Mouse (Mus musculus): ENCODE data around the gene Olfr308. TPM values are rescaled to one million over a fixed set of nuclear protein-coding genes. Genes with fewer than 3 reads are reported as not detected.
"Not testable (repeated sequence)": the region's sequence is repeated elsewhere in the genome, so short reads cannot be mapped to it uniquely, and the experiment has no call there.

Olfr308 gene
- polyA plus RNA-seq (2014; fragmentation: Nextera tagmentation; extraction: Ambion mirVana): not detected in 2 replicates

DNA sequence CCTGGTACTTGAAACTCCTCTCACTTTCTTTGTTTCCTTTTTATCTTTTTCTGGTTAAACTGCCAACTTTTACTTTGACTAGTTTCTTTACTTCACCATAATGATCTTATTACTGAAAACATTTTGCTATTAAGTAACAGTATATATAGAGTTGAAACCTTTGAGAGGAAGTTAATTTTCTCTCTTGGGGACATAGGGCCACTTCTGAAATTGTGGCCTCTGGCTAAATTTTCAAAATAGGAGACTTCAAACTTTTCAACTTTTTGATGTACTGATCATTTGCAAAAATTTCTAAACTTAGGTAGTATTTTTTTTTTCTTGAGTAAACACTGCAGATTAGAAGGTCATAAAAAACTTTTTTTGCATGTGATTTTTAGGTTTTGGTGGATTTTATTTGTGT, at the start of gene Olfr308:
Gene Olfr308 (minus strand): TSS at position 101 of the 400 bp plus-strand sequence.
- Histone ChIP-seq H3K4me1 (ENCODE audit: control insufficient read depth, insufficient read depth, low read length) (no peaks in the 10 kb centered on the region), H3K27me3 (ENCODE audit: control insufficient read depth, insufficient read depth, low read length) (no peaks in the 10 kb centered on the region), H3K4me2 (ENCODE audit: low read depth) (no peak within 1 kb of the TSS), H3K9ac (ENCODE audit: low read length) (no peak within 1 kb of the TSS), H3K27ac (ENCODE audit: low read depth, low read length) (no peak within 1 kb of the TSS), H3K4me3 (ENCODE audit: low read depth, low read length) (no peak within 1 kb of the TSS), H3K36me3 (ENCODE audit: control insufficient read depth, insufficient read depth, low read length) (no peaks in the 10 kb centered on the region), H3K9me3 (ENCODE audit: control insufficient read depth, low read length) (no peaks in the 10 kb centered on the region)
- DNase-seq (ENCODE audit: low spot score) (no peak), ATAC-seq (ENCODE audit: insufficient read depth, low FRiP score, low TSS enrichment) (no peak)

- Histone ChIP-seq H3K9me3 (ENCODE audit: control insufficient read depth, low read length) (no peaks in the 10 kb centered on the region), H3K9ac (ENCODE audit: low read length) (no peak within 1 kb of the TSS), H3K4me2 (ENCODE audit: low read depth) (no peak within 1 kb of the TSS), H3K4me3 (ENCODE audit: low read depth, low read length) (no peak within 1 kb of the TSS), H3K27ac (ENCODE audit: low read depth, low read length) (no peak within 1 kb of the TSS), H3K27me3 (ENCODE audit: control insufficient read depth, insufficient read depth, low read length) (no peaks in the 10 kb centered on the region), H3K4me1 (ENCODE audit: control insufficient read depth, insufficient read depth, low read length) (no peaks in the 10 kb centered on the region), H3K36me3 (ENCODE audit: control insufficient read depth, insufficient read depth, low read length) (no peaks in the 10 kb centered on the region)
- no peak for ATAC-seq (ENCODE audit: insufficient read depth, low FRiP score, low TSS enrichment)
- DNase-seq (ENCODE audit: low spot score): no peak
- 88% methylated on average over 1 of the region's 1 CpGs for WGBS
Measured at GRCm38 (mm10) chr7:86366828-86367227, 41.4 kb upstream of the Olfr308 start, which contains the start of gene Olfr305. Gene Olfr305, minus strand, starts transcription at chr7:86366928.

DNA sequence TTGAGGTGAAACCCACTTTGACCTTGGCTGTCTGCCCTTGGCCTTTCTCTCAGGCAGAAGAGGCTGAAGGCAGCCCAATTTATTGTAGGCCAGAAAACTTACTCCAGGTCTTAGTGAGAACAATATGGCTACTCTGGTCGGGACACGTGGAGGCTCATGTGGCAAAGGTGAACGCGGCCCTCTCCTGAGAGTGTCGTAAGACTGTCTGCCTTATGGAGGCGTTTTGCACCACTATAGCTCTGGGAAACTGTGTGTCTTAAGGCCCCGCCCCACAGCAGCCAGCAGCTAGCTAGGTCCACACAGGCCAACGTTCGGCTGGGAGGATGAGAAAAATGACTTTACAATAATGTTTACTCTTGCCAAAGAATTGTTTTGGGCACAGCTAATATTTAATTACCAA, 20.9 kb upstream of the Olfr308 start:
- H3K36me3 ChIP-seq (ENCODE audit: control insufficient read depth, insufficient read depth, low read length); H3K27ac ChIP-seq (ENCODE audit: low read depth, low read length); H3K4me1 ChIP-seq (ENCODE audit: control insufficient read depth, insufficient read depth, low read length); H3K9me3 ChIP-seq (ENCODE audit: control insufficient read depth, low read length); ATAC-seq (ENCODE audit: insufficient read depth, low FRiP score, low TSS enrichment); H3K27me3 ChIP-seq (ENCODE audit: control insufficient read depth, insufficient read depth, low read length); H3K4me2 ChIP-seq (ENCODE audit: low read depth); DNase-seq (ENCODE audit: low spot score); H3K9ac ChIP-seq (ENCODE audit: low read length); H3K4me3 ChIP-seq (ENCODE audit: low read depth, low read length): not testable (repeated sequence)
- 91% methylated on average over 9 of the region's 9 CpGs for WGBS

GRCm38 (mm10) chr7:86344253-86344652, 18.8 kb upstream of the Olfr308 start:
- Histone ChIP-seq H3K27ac (ENCODE audit: low read depth, low read length) (no peak overlapping the region), H3K4me1 (ENCODE audit: control insufficient read depth, insufficient read depth, low read length) (no peaks in the 10 kb centered on the region), H3K9me3 (ENCODE audit: control insufficient read depth, low read length) (no peaks in the 10 kb centered on the region), H3K36me3 (ENCODE audit: control insufficient read depth, insufficient read depth, low read length) (no peaks in the 10 kb centered on the region), H3K4me2 (ENCODE audit: low read depth) (no peak overlapping the region), H3K9ac (ENCODE audit: low read length) (no peak overlapping the region), H3K4me3 (ENCODE audit: low read depth, low read length) (no peak overlapping the region), H3K27me3 (ENCODE audit: control insufficient read depth, insufficient read depth, low read length) (no peaks in the 10 kb centered on the region)
- WGBS: 73% methylated on average over 3 of the region's 3 CpGs
- ATAC-seq (ENCODE audit: insufficient read depth, low FRiP score, low TSS enrichment): no peak
- no peak for DNase-seq (ENCODE audit: low spot score)

DNA sequence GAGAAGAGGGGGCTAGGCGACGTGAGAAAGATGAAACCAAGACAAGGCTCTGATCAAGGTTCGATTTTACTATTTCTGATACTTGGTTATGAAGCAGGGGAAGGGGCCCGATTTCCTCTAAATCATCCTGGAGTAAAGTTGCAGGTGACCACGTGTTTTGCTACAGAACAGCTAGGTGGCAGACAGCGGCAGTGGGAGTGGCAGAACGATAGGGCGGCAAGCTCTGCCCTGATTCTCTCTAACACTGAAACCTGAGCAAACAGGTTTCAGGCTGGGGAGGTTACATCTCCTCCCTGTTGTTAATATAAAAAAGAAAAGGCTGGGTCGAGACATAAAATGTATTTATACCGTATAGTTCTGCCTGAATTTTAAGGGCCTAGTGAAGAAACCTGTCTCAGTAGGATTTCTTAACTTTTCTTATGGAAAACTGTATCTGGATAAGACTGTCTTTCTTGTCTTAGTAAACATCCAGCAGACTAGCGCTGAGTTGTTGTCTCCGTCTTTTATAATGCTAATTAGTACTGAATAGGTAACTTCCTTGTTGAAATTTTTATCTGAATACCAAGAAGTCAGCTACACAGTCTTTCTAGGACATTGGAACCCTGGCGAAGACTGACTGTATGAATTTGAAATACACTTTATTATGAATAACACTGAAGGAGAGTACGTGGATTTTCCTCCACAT, 17.6 kb upstream of the Olfr308 start:
- no peak overlapping the region for H3K27ac ChIP-seq (ENCODE audit: low read depth, low read length)
- 80% methylated on average over 14 of the region's 14 CpGs for WGBS

DNA sequence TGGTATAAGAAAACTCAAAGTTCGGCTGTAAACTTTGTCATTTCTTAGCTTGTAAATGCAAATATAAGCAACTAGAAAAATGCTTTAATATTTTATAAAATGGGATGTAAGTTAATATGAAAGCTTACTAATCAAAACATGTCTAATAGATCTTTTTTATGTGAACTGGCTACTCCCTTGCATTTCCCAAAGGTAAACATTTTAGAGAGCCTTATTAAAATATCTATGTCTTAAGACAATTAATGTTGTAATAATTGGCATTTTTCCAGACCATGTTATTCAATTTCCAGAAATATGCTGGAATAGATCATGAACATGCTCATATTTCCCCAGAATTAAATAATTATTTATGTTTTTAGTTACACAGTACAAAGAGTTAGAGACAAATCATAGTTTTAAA, 12.1 kb upstream of the Olfr308 start, which contains the start of gene Olfr307:
Gene Olfr307 (minus strand): TSS at position 101 of the 400 bp plus-strand sequence.
- Histone ChIP-seq H3K27ac (ENCODE audit: low read depth, low read length) (no peak within 1 kb of the TSS), H3K9me3 (ENCODE audit: control insufficient read depth, low read length) (no peaks in the 10 kb centered on the region), H3K4me2 (ENCODE audit: low read depth) (no peak within 1 kb of the TSS), H3K9ac (ENCODE audit: low read length) (no peak within 1 kb of the TSS), H3K27me3 (ENCODE audit: control insufficient read depth, insufficient read depth, low read length) (no peaks in the 10 kb centered on the region), H3K4me1 (ENCODE audit: control insufficient read depth, insufficient read depth, low read length) (no peaks in the 10 kb centered on the region), H3K36me3 (ENCODE audit: control insufficient read depth, insufficient read depth, low read length) (no peaks in the 10 kb centered on the region), H3K4me3 (ENCODE audit: low read depth, low read length) (no peak within 1 kb of the TSS)
- ATAC-seq (ENCODE audit: insufficient read depth, low FRiP score, low TSS enrichment) (no peak), DNase-seq (ENCODE audit: low spot score) (no peak)
- 80% methylated on average over 1 of the region's 1 CpGs for WGBS

More for the DNA sequence above, 17.6 kb upstream of the Olfr308 start:
- H3K4me1 ChIP-seq (ENCODE audit: control insufficient read depth, insufficient read depth, low read length): no peaks in the 10 kb centered on the region
- H3K4me2 ChIP-seq (ENCODE audit: low read depth): no peak overlapping the region
- DNase-seq (ENCODE audit: low spot score) (no peak), ATAC-seq (ENCODE audit: insufficient read depth, low FRiP score, low TSS enrichment) (no peak)
- H3K27me3 ChIP-seq (ENCODE audit: control insufficient read depth, insufficient read depth, low read length): no peaks in the 10 kb centered on the region
- H3K36me3 ChIP-seq (ENCODE audit: control insufficient read depth, insufficient read depth, low read length): no peaks in the 10 kb centered on the region
- no peaks in the 10 kb centered on the region for H3K9me3 ChIP-seq (ENCODE audit: control insufficient read depth, low read length)
- no peak overlapping the region for H3K4me3 ChIP-seq (ENCODE audit: low read depth, low read length)
- H3K9ac ChIP-seq (ENCODE audit: low read length): no peak overlapping the region

- Histone ChIP-seq H3K4me3 (ENCODE audit: low read depth, low read length) (no peak overlapping the region), H3K4me1 (ENCODE audit: control insufficient read depth, insufficient read depth, low read length) (no peaks in the 10 kb centered on the region), H3K36me3 (ENCODE audit: control insufficient read depth, insufficient read depth, low read length) (no peaks in the 10 kb centered on the region), H3K9me3 (ENCODE audit: control insufficient read depth, low read length) (no peaks in the 10 kb centered on the region), H3K27ac (ENCODE audit: low read depth, low read length) (no peak overlapping the region), H3K9ac (ENCODE audit: low read length) (no peak overlapping the region), H3K4me2 (ENCODE audit: low read depth) (no peak overlapping the region), H3K27me3 (ENCODE audit: control insufficient read depth, insufficient read depth, low read length) (no peaks in the 10 kb centered on the region)
- ATAC-seq (ENCODE audit: insufficient read depth, low FRiP score, low TSS enrichment) (no peak), DNase-seq (ENCODE audit: low spot score) (no peak)
- 93% methylated on average over 2 of the region's 2 CpGs for WGBS
Measured at GRCm38 (mm10) chr7:86321323-86321722, 4.1 kb downstream of the Olfr308 start.

DNA sequence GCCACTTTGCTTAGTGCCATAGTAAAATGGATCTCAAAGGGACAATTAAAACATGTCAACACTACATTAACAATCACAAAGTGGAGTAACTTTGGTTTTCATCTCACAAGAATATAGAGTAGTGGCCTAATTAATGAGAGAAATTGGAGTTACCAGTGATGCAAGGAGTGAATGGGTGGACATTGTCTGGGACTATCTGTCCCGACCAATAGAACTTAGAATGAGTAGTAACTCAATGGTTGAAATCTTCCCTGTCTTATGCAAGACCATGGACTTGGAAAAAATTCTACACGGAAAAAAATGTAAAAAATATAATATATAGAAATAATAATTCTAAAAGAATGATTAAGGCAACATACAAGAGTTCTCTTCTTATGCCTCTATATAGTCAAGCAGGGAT, 11.8 kb downstream of the Olfr308 start, which contains the start of gene Olfr309:
Gene Olfr309 (minus strand): TSS at position 101 of the 400 bp plus-strand sequence.
- 78% methylated on average over 2 of the region's 2 CpGs for WGBS
- Histone ChIP-seq H3K27ac (ENCODE audit: low read depth, low read length) (no peak within 1 kb of the TSS), H3K9me3 (ENCODE audit: control insufficient read depth, low read length) (no peaks in the 10 kb centered on the region), H3K27me3 (ENCODE audit: control insufficient read depth, insufficient read depth, low read length) (no peaks in the 10 kb centered on the region), H3K4me3 (ENCODE audit: low read depth, low read length) (no peak within 1 kb of the TSS), H3K9ac (ENCODE audit: low read length) (no peak within 1 kb of the TSS), H3K4me2 (ENCODE audit: low read depth) (no peak within 1 kb of the TSS), H3K4me1 (ENCODE audit: control insufficient read depth, insufficient read depth, low read length) (no peaks in the 10 kb centered on the region), H3K36me3 (ENCODE audit: control insufficient read depth, insufficient read depth, low read length) (no peaks in the 10 kb centered on the region)
- DNase-seq (ENCODE audit: low spot score) (no peak), ATAC-seq (ENCODE audit: insufficient read depth, low FRiP score, low TSS enrichment) (no peak)

DNA sequence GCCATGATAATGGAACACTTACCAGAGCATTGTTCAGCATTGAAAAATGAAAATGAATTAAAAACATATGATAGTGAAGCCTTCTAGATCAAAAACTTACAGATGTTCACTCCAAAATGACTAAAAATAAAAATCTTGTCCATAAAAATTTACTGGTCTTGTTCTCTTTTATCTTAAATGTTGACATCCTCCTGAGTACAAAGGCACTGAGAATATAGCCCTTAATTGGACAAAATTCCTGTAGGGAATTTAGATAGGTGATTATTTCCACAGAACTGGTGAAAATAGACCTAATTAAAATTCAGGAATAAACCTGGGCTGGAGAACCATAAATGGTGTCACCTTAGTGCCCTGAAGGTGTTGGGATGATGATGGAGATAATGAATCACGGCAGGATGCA, 48.4 kb downstream of the Olfr308 start, which contains the start of gene Olfr310:
Gene Olfr310 (minus strand): TSS at position 101 of the 400 bp plus-strand sequence.
- no peaks in the 10 kb centered on the region for H3K9me3 ChIP-seq (ENCODE audit: control insufficient read depth, low read length)
- H3K27me3 ChIP-seq (ENCODE audit: control insufficient read depth, insufficient read depth, low read length): no peaks in the 10 kb centered on the region
- no peaks in the 10 kb centered on the region for H3K36me3 ChIP-seq (ENCODE audit: control insufficient read depth, insufficient read depth, low read length)

More for the DNA sequence above, 48.4 kb downstream of the Olfr308 start, which contains the start of gene Olfr310:
- ATAC-seq (ENCODE audit: insufficient read depth, low FRiP score, low TSS enrichment): no peak
- DNase-seq (ENCODE audit: low spot score): no peak
- Histone ChIP-seq H3K9ac (ENCODE audit: low read length) (no peak within 1 kb of the TSS), H3K4me3 (ENCODE audit: low read depth, low read length) (no peak within 1 kb of the TSS), H3K4me2 (ENCODE audit: low read depth) (no peak within 1 kb of the TSS), H3K27ac (ENCODE audit: low read depth, low read length) (no peak within 1 kb of the TSS), H3K4me1 (ENCODE audit: control insufficient read depth, insufficient read depth, low read length) (no peaks in the 10 kb centered on the region)
- WGBS: 92% methylated on average over 1 of the region's 1 CpGs
